Mouse (Mus musculus) megakaryocyte, embryonic 14.5 days (primary cell): ENCODE data around the gene Tpm1.

Source experiments
- FLI1 ChIP-seq: IDR thresholded peaks from 2 replicates; pipeline ENCODE4 v1.6.1; 2012; ENCODE audit warnings: low read length, inconsistent platforms, mixed read lengths
- GATA1 ChIP-seq: IDR thresholded peaks from 3 replicates; pipeline ENCODE4 v1.6.1; 2012; ENCODE audit warnings: mixed read lengths, low read length, inconsistent platforms, borderline replicate concordance

GRCm38 (mm10) chr9:67036527-67037118 is 12.6 kb downstream of the Tpm1 start:
- no peak for TF ChIP-seq FLI1
- TF ChIP-seq GATA1, result no peak
